Mouse (Mus musculus): ENCODE measurements around the gene Gmds. TPM values are rescaled to one million over a fixed set of nuclear protein-coding genes. Genes with fewer than 3 reads are reported as not detected.
A peak's percentile ranks its signal among the peaks of the same experiment; 100 is the strongest.

Gmds gene
- total and polyA plus RNA-seq, 2 experiments from 2014 or later = 18.6 to 35.1 TPM

DNA sequence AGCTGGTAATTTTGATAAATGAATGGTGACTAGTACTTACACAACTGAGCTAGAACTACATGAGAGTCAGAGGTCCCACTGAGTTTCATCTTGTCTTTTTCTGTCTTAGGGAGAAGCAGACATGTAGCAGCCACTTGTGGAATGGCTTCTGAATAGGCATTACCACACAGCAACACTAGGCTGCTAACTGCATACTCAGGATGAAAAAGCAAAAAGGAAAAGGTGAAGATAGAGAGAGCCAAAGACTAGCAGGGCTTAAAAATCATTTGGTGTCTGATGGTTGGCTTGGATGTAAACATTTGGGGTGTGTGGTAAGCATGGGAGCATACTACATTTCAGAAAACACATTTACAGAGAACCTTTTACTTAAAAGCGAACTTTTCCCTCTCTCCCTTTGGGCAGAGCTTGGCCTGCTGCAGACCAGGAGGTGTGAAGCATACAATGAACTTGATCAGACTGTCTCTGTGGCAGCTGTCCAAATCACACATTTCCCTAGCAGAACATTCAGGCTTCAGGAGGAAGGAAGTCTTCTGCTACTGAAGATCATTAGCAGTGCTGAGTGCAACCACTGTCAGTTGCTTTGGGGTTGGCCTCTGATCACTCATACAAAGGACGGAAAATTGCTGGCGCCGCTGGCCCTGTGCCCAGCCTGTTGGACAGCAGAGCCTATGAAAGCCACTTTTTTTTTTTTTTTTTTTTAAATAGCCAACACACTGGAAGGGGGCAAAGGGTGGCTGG is 319.9 kb downstream of the Gmds start:
- H3K36me3 ChIP-seq (ENCODE audit: insufficient read depth) = no peaks in the 10 kb centered on the region
- peak; percentile 28 for ATAC-seq
- TF ChIP-seq CTCF (IDR thresholded peaks at IDR 0.05; ENCODE audit: low read depth) = no peak
- DNase-seq = peak; percentile 32
- H3K4me2 ChIP-seq (ENCODE audit: low read depth) = no peak overlapping the region
- WGBS = 25% methylated on average over 4 of the region's 4 CpGs
- no peak overlapping the region for H3K4me3 ChIP-seq (ENCODE audit: low read depth, low read length)
- peaks cover 9% of the 10 kb centered on the region; the same call in 1 of the 2 replicates for H3K4me1 ChIP-seq (ENCODE audit: insufficient read depth)
- H3K9ac ChIP-seq = no peak overlapping the region
- no peaks in the 10 kb centered on the region for H3K9me3 ChIP-seq (ENCODE audit: low read length)
- no peak overlapping the region for H3K27ac ChIP-seq (ENCODE audit: low read depth, low read length)
- no peaks in the 10 kb centered on the region for H3K27me3 ChIP-seq (ENCODE audit: insufficient read depth, low read length)

DNA sequence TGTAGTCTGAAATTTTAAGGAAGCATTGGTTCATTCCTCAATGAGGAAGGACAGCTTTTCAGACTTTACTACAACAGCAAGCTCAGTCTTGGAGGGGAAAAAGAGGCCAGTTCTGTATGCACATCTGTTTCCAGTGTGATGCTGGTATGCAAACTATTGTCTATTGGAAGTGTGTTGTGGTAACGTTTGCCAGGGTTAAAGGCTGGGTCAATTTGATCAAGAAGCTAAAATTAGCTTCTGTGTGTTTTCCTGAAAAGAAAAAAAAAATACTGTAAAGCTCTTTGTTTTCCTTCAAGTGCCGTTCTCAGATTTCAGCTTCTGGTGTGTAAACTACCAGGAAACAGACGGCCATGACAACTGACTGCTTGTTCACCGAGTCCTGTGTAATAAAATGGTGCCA is 329.7 kb downstream of the Gmds start:
- no peak for ATAC-seq
- Histone ChIP-seq H3K9ac (no peak overlapping the region), H3K27me3 (ENCODE audit: insufficient read depth, low read length) (no peaks in the 10 kb centered on the region), H3K9me3 (ENCODE audit: low read length) (no peaks in the 10 kb centered on the region), H3K36me3 (ENCODE audit: insufficient read depth) (no peaks in the 10 kb centered on the region), H3K4me1 (ENCODE audit: insufficient read depth) (no peaks in the 10 kb centered on the region), H3K4me3 (ENCODE audit: low read depth, low read length) (no peak overlapping the region), H3K4me2 (ENCODE audit: low read depth) (no peak overlapping the region), H3K27ac (ENCODE audit: low read depth, low read length) (no peak overlapping the region)
- TF ChIP-seq CTCF (IDR thresholded peaks at IDR 0.05; ENCODE audit: low read depth) = no peak
- 13% methylated on average over 4 of the region's 4 CpGs for WGBS
- DNase-seq = no peak

DNA sequence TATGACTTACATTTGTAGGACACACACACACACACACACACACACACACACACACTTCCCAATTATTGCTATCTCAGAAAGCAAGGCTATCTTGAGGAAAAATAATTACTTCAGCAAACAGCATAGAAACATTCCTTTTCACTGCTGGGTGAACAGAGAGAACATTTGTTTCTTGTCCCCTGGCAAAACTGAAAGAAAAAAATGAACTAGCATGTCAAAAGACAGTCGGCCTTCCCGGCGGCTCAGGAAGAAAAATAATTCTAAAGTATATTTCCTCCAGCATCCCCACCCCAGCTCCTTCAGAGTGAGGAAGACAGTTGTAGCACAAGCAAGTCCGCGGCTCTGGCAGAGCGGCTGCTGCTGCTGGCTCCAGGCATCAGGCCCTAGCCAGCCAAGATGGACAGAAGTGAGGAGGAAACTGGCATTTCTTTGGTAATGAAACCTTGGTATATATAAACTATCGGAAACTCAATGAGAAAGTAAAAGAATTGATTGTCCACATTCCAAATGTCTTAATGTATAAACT is 330.4 kb downstream of the Gmds start:
- H3K36me3 ChIP-seq (ENCODE audit: insufficient read depth) = no peaks in the 10 kb centered on the region
- no peak overlapping the region for H3K4me3 ChIP-seq (ENCODE audit: low read depth, low read length)
- no peaks in the 10 kb centered on the region for H3K4me1 ChIP-seq (ENCODE audit: insufficient read depth)
- H3K9me3 ChIP-seq (ENCODE audit: low read length) = no peaks in the 10 kb centered on the region
- TF ChIP-seq CTCF (IDR thresholded peaks at IDR 0.05; ENCODE audit: low read depth) = no peak
- H3K4me2 ChIP-seq (ENCODE audit: low read depth) = no peak overlapping the region
- no peaks in the 10 kb centered on the region for H3K27me3 ChIP-seq (ENCODE audit: insufficient read depth, low read length)
- no peak overlapping the region for H3K9ac ChIP-seq
- WGBS = 58% methylated on average over 7 of the region's 7 CpGs
- ATAC-seq = no peak
- 0 out of 2 replicates have a peak overlapping the region, but pooled peaks have one; percentile 0 for H3K27ac ChIP-seq (ENCODE audit: low read depth, low read length)
- no peak for DNase-seq

DNA sequence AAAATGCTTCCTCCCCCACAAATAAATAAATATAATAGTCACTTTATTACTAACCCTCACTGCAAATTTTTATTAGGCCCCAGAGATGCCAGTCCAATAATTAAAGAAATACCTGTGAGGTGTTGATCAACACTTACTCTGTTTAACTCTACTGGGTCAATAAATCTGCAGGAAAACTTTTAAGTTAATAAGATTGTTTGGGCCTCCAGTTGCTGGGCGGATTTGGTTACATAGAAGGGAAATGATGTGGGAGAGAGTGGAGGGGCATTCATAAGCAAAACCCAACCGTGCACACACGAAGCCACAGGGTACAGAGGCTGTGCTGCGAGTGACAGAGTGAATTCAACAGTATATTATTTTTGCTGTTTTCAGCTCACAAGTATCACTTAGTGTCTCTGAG is 345.1 kb downstream of the Gmds start:
- H3K27ac ChIP-seq (ENCODE audit: low read depth, low read length) = no peak overlapping the region
- TF ChIP-seq CTCF (IDR thresholded peaks at IDR 0.05; ENCODE audit: low read depth) = no peak
- no peaks in the 10 kb centered on the region for H3K36me3 ChIP-seq (ENCODE audit: insufficient read depth)
- H3K4me2 ChIP-seq (ENCODE audit: low read depth) = no peak overlapping the region
- WGBS = 74% methylated on average over 4 of the region's 4 CpGs
- H3K4me3 ChIP-seq (ENCODE audit: low read depth, low read length) = no peak overlapping the region
- no peak overlapping the region for H3K9ac ChIP-seq
- DNase-seq = no peak
- H3K27me3 ChIP-seq (ENCODE audit: insufficient read depth, low read length) = no peaks in the 10 kb centered on the region
- H3K9me3 ChIP-seq (ENCODE audit: low read length) = no peaks in the 10 kb centered on the region; the same call in 1 of the 2 replicates
- no peaks in the 10 kb centered on the region for H3K4me1 ChIP-seq (ENCODE audit: insufficient read depth)
- no peak for ATAC-seq

DNA sequence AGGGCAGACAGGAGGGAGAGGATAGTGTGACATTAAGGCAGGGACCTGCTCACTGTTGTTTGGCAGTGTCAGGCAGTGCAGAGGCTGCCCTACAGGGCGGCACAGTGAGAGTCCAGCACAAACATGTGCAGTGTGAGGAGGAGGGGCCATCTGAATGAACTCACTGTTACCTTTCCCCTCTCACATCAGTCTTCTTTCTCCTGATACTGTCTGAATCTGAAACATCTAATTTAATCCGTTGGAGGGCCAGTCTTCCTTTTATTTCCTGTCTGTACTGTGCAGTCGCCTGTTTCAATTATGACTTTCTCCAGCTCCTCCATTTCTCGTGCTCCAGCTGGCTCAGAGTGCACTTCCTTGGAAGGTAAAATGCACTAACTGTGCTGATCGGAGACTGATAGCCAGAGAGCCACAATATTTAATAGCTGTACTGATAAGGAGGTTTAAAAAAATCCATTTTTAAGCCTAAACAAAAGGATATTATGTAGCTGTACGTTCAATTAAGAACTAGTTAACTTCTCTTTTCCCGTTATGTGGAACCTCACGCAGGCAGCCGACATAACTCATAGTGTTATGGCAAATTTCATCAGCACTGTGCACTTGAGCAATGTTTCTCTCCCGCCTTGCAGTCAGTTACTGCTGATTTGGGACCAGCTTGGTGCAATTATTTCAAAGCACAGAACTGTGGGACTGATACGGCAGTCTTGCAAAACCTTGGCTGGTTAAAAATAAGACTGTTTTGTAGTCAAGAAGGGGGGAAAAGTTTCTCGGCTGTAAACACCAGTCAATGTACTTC is 345.9 kb downstream of the Gmds start:
- H3K27ac ChIP-seq (ENCODE audit: low read depth, low read length) = no peak overlapping the region
- no peak for TF ChIP-seq CTCF (IDR thresholded peaks at IDR 0.05; ENCODE audit: low read depth)
- H3K4me3 ChIP-seq (ENCODE audit: low read depth, low read length) = no peak overlapping the region
- ATAC-seq = peak; percentile 40
- H3K9me3 ChIP-seq (ENCODE audit: low read length) = no peaks in the 10 kb centered on the region; the same call in 1 of the 2 replicates
- 42% methylated on average over 12 of the region's 12 CpGs for WGBS
- H3K4me1 ChIP-seq (ENCODE audit: insufficient read depth) = no peaks in the 10 kb centered on the region
- H3K4me2 ChIP-seq (ENCODE audit: low read depth) = no peak overlapping the region
- no peak for DNase-seq
- H3K9ac ChIP-seq = no peak overlapping the region
- no peaks in the 10 kb centered on the region for H3K36me3 ChIP-seq (ENCODE audit: insufficient read depth)
- H3K27me3 ChIP-seq (ENCODE audit: insufficient read depth, low read length) = no peaks in the 10 kb centered on the region

DNA sequence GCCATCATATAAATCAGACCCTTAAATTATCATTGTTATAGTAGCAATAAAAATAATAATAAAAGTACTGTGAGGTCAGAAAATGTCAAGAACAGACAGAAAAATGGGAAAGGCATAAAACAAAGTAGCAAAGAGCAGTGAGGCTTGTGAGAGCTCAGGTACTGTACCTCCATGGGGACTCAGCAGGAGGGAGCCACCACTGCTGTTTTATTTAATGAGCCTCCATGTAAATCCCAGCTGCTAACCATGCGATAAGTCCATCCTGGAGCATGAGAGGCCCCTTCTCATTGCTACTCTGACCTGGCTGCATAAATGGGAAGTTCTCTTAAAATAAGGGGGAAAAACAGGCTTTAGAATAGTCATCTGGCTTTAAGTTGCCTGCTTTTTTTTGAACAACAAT is 357.3 kb downstream of the Gmds start:
- H3K9ac ChIP-seq = no peak overlapping the region
- ATAC-seq (no peak), DNase-seq (no peak)
- H3K9me3 ChIP-seq (ENCODE audit: low read length) = no peaks in the 10 kb centered on the region
- H3K27me3 ChIP-seq (ENCODE audit: insufficient read depth, low read length) = no peaks in the 10 kb centered on the region
- no peak for TF ChIP-seq CTCF (IDR thresholded peaks at IDR 0.05; ENCODE audit: low read depth)
- no peaks in the 10 kb centered on the region for H3K36me3 ChIP-seq (ENCODE audit: insufficient read depth)
- H3K4me1 ChIP-seq (ENCODE audit: insufficient read depth) = no peaks in the 10 kb centered on the region
- WGBS = 93% methylated on average over 1 of the region's 1 CpGs
- H3K4me2 ChIP-seq (ENCODE audit: low read depth) = no peak overlapping the region
- no peak overlapping the region for H3K4me3 ChIP-seq (ENCODE audit: low read depth, low read length)
- H3K27ac ChIP-seq (ENCODE audit: low read depth, low read length) = no peak overlapping the region

DNA sequence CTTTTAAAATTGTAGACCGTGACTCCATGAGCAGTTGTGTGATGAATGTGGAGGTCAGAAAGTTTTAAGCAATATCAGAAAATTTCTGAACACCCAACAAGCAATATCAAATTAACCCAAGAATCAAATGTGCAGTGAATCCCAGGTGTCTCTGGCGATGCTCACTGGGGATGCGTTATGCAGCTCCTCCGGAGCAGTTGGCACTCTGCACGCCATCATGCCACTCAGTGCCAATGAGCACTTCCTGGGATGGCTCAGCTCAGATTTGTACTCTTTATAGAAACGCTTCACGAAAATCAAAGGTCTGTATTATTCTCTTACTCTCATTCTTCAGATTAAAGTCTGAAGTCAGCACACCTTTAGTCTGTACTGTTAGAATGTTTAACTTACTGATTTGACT is 360.4 kb downstream of the Gmds start:
- Histone ChIP-seq H3K27me3 (ENCODE audit: insufficient read depth, low read length) (no peaks in the 10 kb centered on the region), H3K9me3 (ENCODE audit: low read length) (no peaks in the 10 kb centered on the region), H3K27ac (ENCODE audit: low read depth, low read length) (no peak overlapping the region), H3K4me3 (ENCODE audit: low read depth, low read length) (no peak overlapping the region), H3K36me3 (ENCODE audit: insufficient read depth) (no peaks in the 10 kb centered on the region), H3K4me1 (ENCODE audit: insufficient read depth) (no peaks in the 10 kb centered on the region), H3K9ac (no peak overlapping the region), H3K4me2 (ENCODE audit: low read depth) (no peak overlapping the region)
- no peak for TF ChIP-seq CTCF (IDR thresholded peaks at IDR 0.05; ENCODE audit: low read depth)
- no peak for ATAC-seq
- DNase-seq = no peak
- 82% methylated on average over 7 of the region's 7 CpGs for WGBS

Measured in forebrain, postnatal 0 days (tissue).